Mouse (Mus musculus) inflammation-experienced regulatory T-cells, adult 16 weeks (primary cell): ENCODE results near the gene Olfr215. TPM values are rescaled to one million over a fixed set of nuclear protein-coding genes. Genes with fewer than 3 reads are reported as not detected.

ENCODE experiments used
- polyA plus RNA-seq: library from polyadenylated mRNA; unstranded; fragments of 100-300 nt; shearing (Covaris generic); gene quantifications from one replicate; pipeline ENCODE4 v1.2.1, GENCODE M21; 2017

Gene Olfr215
- not detected for polyA plus RNA-seq

DNA sequence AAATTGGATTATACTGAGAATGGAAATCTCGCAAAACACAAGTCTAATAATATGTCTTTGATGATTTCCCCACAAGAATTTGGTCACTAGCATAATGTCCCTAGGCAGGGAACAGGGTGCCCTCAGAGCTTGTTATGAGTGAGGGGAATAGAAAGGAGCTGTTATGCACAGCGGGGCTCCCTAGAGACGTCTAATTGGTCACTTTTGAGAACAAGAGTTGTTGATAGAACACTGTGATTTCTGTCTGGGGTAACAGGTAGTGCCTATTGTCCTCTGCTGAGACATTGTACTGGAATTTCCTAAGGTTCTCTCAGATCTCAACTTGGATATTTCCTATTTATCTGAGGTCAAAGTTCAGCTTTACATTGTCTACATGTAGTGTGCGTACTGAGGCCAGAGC lies at the start of gene Olfr215:
Olfr215 (minus strand) TSS at position 101 of the 400 bp plus-strand sequence.

DNA sequence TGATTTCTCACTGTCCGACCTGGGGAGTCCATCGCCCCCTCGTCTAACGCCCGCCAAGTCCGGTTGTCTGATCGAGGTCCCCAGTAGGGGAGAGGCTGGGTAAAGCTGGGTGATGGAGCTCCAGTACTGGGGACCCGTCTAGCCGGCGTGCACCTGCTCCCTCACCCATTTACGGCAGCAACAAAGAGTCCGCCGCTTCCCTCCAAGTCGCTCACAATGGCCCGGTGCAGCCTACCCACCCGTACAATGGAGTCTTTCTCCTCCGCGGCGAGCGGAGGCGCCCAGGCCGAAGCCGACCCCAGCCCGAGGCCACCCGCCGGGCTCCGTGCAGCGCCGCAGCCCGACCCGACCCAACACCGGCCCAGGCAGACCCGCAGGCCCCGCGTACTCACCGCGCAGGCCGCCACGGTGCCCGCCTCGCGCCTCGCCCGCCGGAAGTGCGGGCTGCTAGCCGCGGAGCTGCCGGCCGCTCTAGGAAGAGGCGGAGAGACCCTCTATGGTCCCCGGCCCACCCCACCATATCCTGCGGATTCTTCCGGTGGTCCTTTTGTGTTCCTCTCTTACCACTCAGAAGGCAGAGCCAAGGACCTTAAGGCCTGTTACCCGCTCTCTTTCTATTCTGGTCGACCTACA lies 44.7 kb upstream of the Olfr215 start, which contains the start of gene Zfp422:
Zfp422 (minus strand) TSS at position 461 of the 633 bp plus-strand sequence.

DNA sequence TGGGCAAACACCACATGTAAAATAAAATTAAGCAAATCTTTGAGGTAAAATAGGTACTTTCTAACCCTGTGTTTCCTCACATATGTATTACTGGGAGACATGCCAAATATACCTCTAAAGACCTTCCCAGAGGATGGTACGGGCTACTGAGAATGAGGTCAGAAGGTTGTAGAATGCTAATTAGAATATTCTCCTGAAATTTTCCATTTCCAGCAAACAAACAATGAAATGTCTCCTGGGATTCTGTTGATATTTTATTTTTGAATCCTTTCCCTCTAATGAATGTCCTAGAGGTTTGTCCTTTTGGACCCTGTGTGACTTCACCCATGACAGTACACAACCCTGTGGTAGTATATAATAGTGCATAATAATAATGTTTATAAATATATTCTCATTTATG lies 30.1 kb downstream of the Olfr215 start, which contains the start of gene Olfr214:
Olfr214 (plus strand) TSS at position 301 of the 400 bp plus-strand sequence.

DNA sequence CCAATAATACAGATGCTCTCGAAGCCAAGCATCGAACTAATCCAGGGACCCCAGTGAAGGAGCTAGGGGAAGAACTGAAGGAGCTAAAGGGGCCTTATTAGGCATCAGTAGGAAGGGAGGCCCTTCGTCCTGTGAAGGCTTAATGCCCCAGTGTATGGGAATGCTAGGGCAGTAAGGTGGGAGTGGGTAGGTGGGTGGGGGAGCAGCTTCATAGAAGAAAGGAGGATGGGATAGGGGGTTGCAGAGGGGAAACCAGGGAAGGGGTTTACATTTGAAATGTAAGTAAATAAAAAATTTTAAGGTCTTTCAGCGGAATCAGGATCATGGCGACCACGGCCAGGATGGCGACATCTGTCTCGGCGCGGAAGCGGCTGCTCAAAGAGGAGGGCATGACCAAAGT lies 33.2 kb downstream of the Olfr215 start, which contains the start of gene Gm5580:
Gm5580 (plus strand) TSS at position 301 of the 400 bp plus-strand sequence.

DNA sequence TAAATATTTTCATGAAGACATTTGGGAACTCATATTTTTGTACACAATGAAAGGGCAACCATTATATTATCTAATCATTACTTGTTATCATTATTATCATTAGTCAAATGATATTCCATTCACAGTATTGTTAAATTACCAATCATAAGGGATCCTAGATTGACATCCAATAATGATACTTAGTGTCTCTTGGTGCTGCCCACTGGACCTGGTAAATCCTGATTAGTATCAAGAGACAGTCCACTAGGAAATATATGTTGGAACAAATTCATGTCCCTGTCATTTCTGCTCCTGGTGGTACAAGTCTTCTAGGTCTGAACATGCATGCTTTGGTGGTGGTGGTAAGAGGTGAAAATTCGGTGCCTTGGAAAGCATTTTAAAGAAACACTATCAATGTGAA lies 45.8 kb downstream of the Olfr215 start, which contains the start of gene Olfr213:
Olfr213 (plus strand) TSS at position 301 of the 400 bp plus-strand sequence.

Other genes with a start within 250 kb of the Olfr215 start
- gene March8, start 246.2 kb downstream of the Olfr215 start, polyA plus RNA-seq, result 0.50 TPM
- not detected for gene Alox5, start 123.0 kb downstream of the Olfr215 start, polyA plus RNA-seq
- not detected for gene Olfr211, start 95.1 kb downstream of the Olfr215 start, polyA plus RNA-seq
- 0.11 TPM for gene Olfr212, start 77.7 kb downstream of the Olfr215 start, polyA plus RNA-seq
- gene Olfr213, start 45.7 kb downstream of the Olfr215 start, polyA plus RNA-seq, result not detected
- gene Gm5580, start 33.1 kb downstream of the Olfr215 start, polyA plus RNA-seq, result not detected
- gene Olfr214, start 30.0 kb downstream of the Olfr215 start, polyA plus RNA-seq, result not detected
- gene Zfp422, start 44.8 kb upstream of the Olfr215 start, polyA plus RNA-seq, result 33.8 TPM
- gene Depp1, start 66.4 kb upstream of the Olfr215 start, polyA plus RNA-seq, result not detected
- gene Rassf4, start 89.8 kb upstream of the Olfr215 start, polyA plus RNA-seq, result 2.8 TPM
- 0.05 TPM for gene Tmem72, start 132.7 kb upstream of the Olfr215 start, polyA plus RNA-seq